ENCODE assay signal across 19 mouse cellular contexts in the genomic region with DNA sequence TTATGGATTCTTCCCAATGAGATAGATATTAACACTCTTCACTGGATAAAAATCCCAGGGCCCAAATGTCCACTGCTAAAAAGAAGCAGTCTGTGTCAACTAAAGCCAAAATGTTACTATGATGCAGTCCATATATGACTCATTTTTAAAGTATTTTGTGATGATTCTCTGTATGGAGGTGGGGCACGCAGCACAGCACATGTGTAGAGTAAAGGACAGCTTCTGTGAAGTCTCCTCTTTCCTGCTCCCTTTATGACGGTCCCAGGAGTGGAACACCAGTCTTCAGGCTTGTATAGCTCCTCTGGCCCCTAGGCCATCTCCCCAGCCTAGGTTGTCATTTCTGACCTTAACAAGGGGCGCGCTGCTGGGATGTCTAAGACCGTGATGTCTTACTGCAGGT.
"Had no signal": no experiment of that assay in that cellular context is flagged by ENCODE, and none has a peak within 500 bp of the region (broad histone marks: within the 10 kb centered on the region; RNA-seq: fewer than 3 reads in every experiment).

No protein-coding gene starts in this region.

- H3K9me3 ChIP-seq: midbrain, embryonic 10.5 days; midbrain, embryonic 12.5 days; neural tube, embryonic 13.5 days; neural tube, embryonic 15.5 days had no signal

- H3K36me3 ChIP-seq: midbrain, embryonic 10.5 days; midbrain, embryonic 12.5 days; neural tube, embryonic 13.5 days; neural tube, embryonic 15.5 days had no signal

- ATAC-seq: midbrain, embryonic 16.5 days had no signal

- H3K4me2 ChIP-seq: lung, embryonic 14.5 days; midbrain, embryonic 12.5 days; neural tube, embryonic 13.5 days; neural tube, embryonic 15.5 days had no signal

- H3K9ac ChIP-seq: lung, embryonic 14.5 days; midbrain, embryonic 12.5 days; neural tube, embryonic 13.5 days; neural tube, embryonic 15.5 days had no signal

- H3K27me3 ChIP-seq: midbrain, embryonic 12.5 days; neural tube, embryonic 15.5 days had no signal

- DNase-seq: lung, adult 18-20 months; lung, embryonic 14.5 days; lung, postnatal 10 days; lung, postnatal 4 days; midbrain, embryonic 14.5 days; retina, postnatal 1 day; right cerebral cortex, adult 18-20 months; right cerebral cortex, postnatal 25 days; right cerebral cortex, postnatal 4 days; spleen, adult 18-20 months; thymus, adult 18-20 months; thymus, postnatal 14 days; thymus, postnatal 36 days had no signal

- H3K4me3 ChIP-seq: midbrain, embryonic 10.5 days; midbrain, embryonic 12.5 days; myocyte; neural tube, embryonic 13.5 days; neural tube, embryonic 15.5 days had no signal

- H3K27ac ChIP-seq: midbrain, embryonic 10.5 days; midbrain, embryonic 12.5 days; neural tube, embryonic 13.5 days; neural tube, embryonic 15.5 days had no signal
